8 mouse cellular contexts compared by ENCODE assay signal in genomic region chr7:6282749-6283148, GRCm38 (mm10). TPM values are rescaled to one million over a fixed set of nuclear protein-coding genes. Genes with fewer than 3 reads are reported as not detected.
DNase-seq lines count a peak whose midpoint lies in the region; ATAC-seq and TF ChIP-seq lines count a peak whose summit lies in the region.

No protein-coding gene starts in this region.

- H3K27me3 ChIP-seq in forebrain, embryonic 13.5 days, result no peaks in the 10 kb centered on the region
- no peaks in the 10 kb centered on the region for H3K27me3 ChIP-seq in lung, embryonic 14.5 days (ENCODE audit: insufficient read depth, low read length)

- no peak overlapping the region for H3K9ac ChIP-seq in forebrain, embryonic 13.5 days
- H3K9ac ChIP-seq in lung, embryonic 14.5 days, result peak overlapping the region; percentile 65; the same call in 1 of the 2 replicates

- H3K36me3 ChIP-seq in forebrain, embryonic 13.5 days (ENCODE audit: poor library complexity, severe bottlenecking), result no peaks in the 10 kb centered on the region
- no peaks in the 10 kb centered on the region for H3K36me3 ChIP-seq in lung, embryonic 14.5 days (ENCODE audit: insufficient read depth)

- DNase-seq in MEL-GATA-1-ER (ENCODE audit: extremely low read depth, low read depth), result peak; percentile 75
- DNase-seq in cerebellum, adult 11-12 months, result peak; percentile 76
- DNase-seq in heart, postnatal 4 days, result peak; percentile 85
- DNase-seq in layer of hippocampus, adult 18-20 months (ENCODE audit: low spot score in 2 of 2), result peak; percentile 68 to 90
- peak; percentile 94 for DNase-seq in lung, embryonic 14.5 days
- peak; percentile 21 for DNase-seq in ovary, adult 18-20 months (ENCODE audit: low spot score)
- DNase-seq in thymus, postnatal 0 days (ENCODE audit: low spot score), result peak; percentile 88

- peak overlapping the region; percentile 53 for H3K4me3 ChIP-seq in forebrain, embryonic 13.5 days
- H3K4me3 ChIP-seq in lung, embryonic 14.5 days (ENCODE audit: low read depth, low read length), result peak overlapping the region; percentile 47

- 4% methylated on average over 1 of the region's 1 CpGs for WGBS in forebrain, embryonic 13.5 days
- 0% methylated on average over 1 of the region's 1 CpGs for WGBS in lung, embryonic 14.5 days

- no peak overlapping the region for H3K27ac ChIP-seq in forebrain, embryonic 13.5 days
- no peak overlapping the region for H3K27ac ChIP-seq in lung, embryonic 14.5 days (ENCODE audit: low read depth)

- H3K9me3 ChIP-seq in forebrain, embryonic 13.5 days (replicated peaks), result no peaks in the 10 kb centered on the region
- no peaks in the 10 kb centered on the region for H3K9me3 ChIP-seq in lung, embryonic 14.5 days (ENCODE audit: low read depth, low read length)

- peak; percentile 80 for TF ChIP-seq CTCF in lung, embryonic 14.5 days (IDR thresholded peaks at IDR 0.05; ENCODE audit: low read depth)

- peak overlapping the region; percentile 61 for H3K4me2 ChIP-seq in forebrain, embryonic 13.5 days
- H3K4me2 ChIP-seq in lung, embryonic 14.5 days, result peak overlapping the region; percentile 69

- peaks cover 10% of the 10 kb centered on the region for H3K4me1 ChIP-seq in forebrain, embryonic 13.5 days
- 0 out of 2 replicates have a peak, but pooled peaks cover 3% of the 10 kb centered on the region for H3K4me1 ChIP-seq in lung, embryonic 14.5 days (ENCODE audit: insufficient read depth)

- no peak for ATAC-seq in forebrain, embryonic 13.5 days
- ATAC-seq in lung, embryonic 14.5 days (ENCODE audit: insufficient read depth), result no peak

RNA-seq across cellular contexts. Expression of gene Zfp667, which starts 3.6 kb away (rescaled TPM):
- polyA plus RNA-seq in forebrain, embryonic 13.5 days (2015; fragmentation: Nextera tagmentation; extraction: Ambion mirVana), result 14.8 and 16.5 TPM in 2 replicates
- total RNA-seq in heart, postnatal 4 days (2021), result 1 to 10 TPM; 1.5 to 1.9 TPM
- 10 to 100 TPM; 17.0 to 19.5 TPM for total RNA-seq in layer of hippocampus, adult 18-20 months (2021)
- 5.8 and 6.0 TPM in 2 replicates for polyA plus RNA-seq in lung, embryonic 14.5 days (2014; fragmentation: Nextera tagmentation; extraction: Ambion mirVana)
- polyA plus RNA-seq in thymus, postnatal 0 days (2015; fragmentation: Nextera tagmentation; extraction: Ambion mirVana), result 11.5 TPM in 2 replicates

RNA-seq across cellular contexts. Expression of gene Epp13, which starts 30.2 kb away (rescaled TPM):
- not detected in 2 replicates for polyA plus RNA-seq in forebrain, embryonic 13.5 days (2015; fragmentation: Nextera tagmentation; extraction: Ambion mirVana)
- total RNA-seq in heart, postnatal 4 days (2021), result not detected
- total RNA-seq in layer of hippocampus, adult 18-20 months (2021), result not detected
- not detected in 2 replicates for polyA plus RNA-seq in lung, embryonic 14.5 days (2014; fragmentation: Nextera tagmentation; extraction: Ambion mirVana)
- polyA plus RNA-seq in thymus, postnatal 0 days (2015; fragmentation: Nextera tagmentation; extraction: Ambion mirVana), result 0.21 TPM in 1 of 2 replicates, not detected in the other

RNA-seq across cellular contexts. Expression of gene Zfp583, which starts 48.3 kb away (rescaled TPM):
- polyA plus RNA-seq in forebrain, embryonic 13.5 days (2015; fragmentation: Nextera tagmentation; extraction: Ambion mirVana), result 9.2 and 9.9 TPM in 2 replicates
- 1 to 10 TPM; 1.8 to 2.5 TPM for total RNA-seq in heart, postnatal 4 days (2021)
- total RNA-seq in layer of hippocampus, adult 18-20 months (2021), result 10 to 100 TPM in 1 of 2 experiments, 1 to 10 TPM in 1; 9.8 to 10.1 TPM
- 5.3 and 6.6 TPM in 2 replicates for polyA plus RNA-seq in lung, embryonic 14.5 days (2014; fragmentation: Nextera tagmentation; extraction: Ambion mirVana)
- 2.4 and 3.7 TPM in 2 replicates for polyA plus RNA-seq in thymus, postnatal 0 days (2015; fragmentation: Nextera tagmentation; extraction: Ambion mirVana)

Comparison
In these comparisons a context has a peak if more than half of its experiments do, and no peak if none do; other contexts are left out.
1. DNase-seq: peak in every context shown above with its lines; median percentile 94 in lung, embryonic 14.5 days; 88 in thymus, postnatal 0 days; 85 in heart, postnatal 4 days; 79 in layer of hippocampus, adult 18-20 months; 76 in cerebellum, adult 11-12 months; 75 in MEL-GATA-1-ER; 21 in ovary, adult 18-20 months.